Comparison of ENCODE assay signal across 14 mouse cellular contexts in the genomic region with DNA sequence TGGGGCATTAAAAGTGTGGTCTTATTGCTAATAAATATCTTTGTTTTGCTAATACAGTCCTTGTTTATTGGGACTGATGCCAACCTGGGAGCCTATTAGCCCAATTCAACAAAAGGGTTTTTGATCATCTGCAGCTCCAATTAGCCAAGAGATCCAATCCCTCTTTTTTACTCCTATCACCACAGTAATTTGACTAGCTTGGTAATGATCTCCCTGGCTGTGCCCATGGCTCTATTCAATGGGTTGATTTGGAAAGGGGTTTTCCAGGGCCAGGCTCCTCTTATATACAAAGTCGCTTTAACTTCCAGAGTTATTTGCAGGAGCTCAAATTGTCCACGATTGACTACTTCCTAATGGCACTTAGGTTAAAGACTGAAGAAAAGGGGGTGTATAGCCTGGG.
"Had no signal": no experiment of that assay in that cellular context is flagged by ENCODE, and none has a peak within 500 bp of the region (broad histone marks: within the 10 kb centered on the region; RNA-seq: fewer than 3 reads in every experiment).

No protein-coding gene starts in this region.

- H3K27me3 ChIP-seq: liver, embryonic 13.5 days; stomach, embryonic 15.5 days had no signal

- H3K9ac ChIP-seq: liver, embryonic 13.5 days; stomach, embryonic 15.5 days had no signal

- H3K4me2 ChIP-seq: liver, embryonic 13.5 days; midbrain, embryonic 11.5 days; stomach, embryonic 15.5 days had no signal

- H3K27ac ChIP-seq: kidney, postnatal 0 days; layer of hippocampus, adult 2 months; liver, embryonic 13.5 days; stomach, embryonic 15.5 days had no signal

- DNase-seq: kidney, postnatal 25 days; layer of hippocampus, adult 9-11 months; liver, embryonic 13.5 days; lung, adult 2 months; lung, postnatal 14 days; lung, postnatal 4 days; midbrain, embryonic 14.5 days; right cerebral cortex, postnatal 25 days; spleen, adult 18-20 months; thymus, postnatal 25 days had no signal

- H3K36me3 ChIP-seq: liver, embryonic 13.5 days; stomach, embryonic 15.5 days had no signal

- H3K4me1 ChIP-seq: liver, embryonic 13.5 days; stomach, embryonic 15.5 days had no signal

- H3K4me3 ChIP-seq: layer of hippocampus, adult 2 months; liver, embryonic 13.5 days; stomach, embryonic 15.5 days had no signal

- H3K9me3 ChIP-seq: liver, embryonic 13.5 days; stomach, embryonic 15.5 days had no signal
